Mouse (Mus musculus) kidney, adult 2 months (tissue): ENCODE data around the gene Obp2a.

ENCODE experiments used
- CTCF ChIP-seq: fragments of 200-500 bp; conservative IDR thresholded peaks from 2 replicates; pipeline ENCODE4 v1.5.1; 2011; ENCODE audit warnings: low read depth, mild to moderate bottlenecking, control low read depth, low read length, moderate library complexity, mixed read lengths; ENCODE audit not compliant: insufficient read depth, insufficient read length
- POLR2A ChIP-seq: fragments of 200-500 bp; IDR thresholded peaks from one replicate; pipeline ENCODE4 v1.6.1; 2011; ENCODE audit warnings: low read depth, low read length, control low read depth

DNA sequence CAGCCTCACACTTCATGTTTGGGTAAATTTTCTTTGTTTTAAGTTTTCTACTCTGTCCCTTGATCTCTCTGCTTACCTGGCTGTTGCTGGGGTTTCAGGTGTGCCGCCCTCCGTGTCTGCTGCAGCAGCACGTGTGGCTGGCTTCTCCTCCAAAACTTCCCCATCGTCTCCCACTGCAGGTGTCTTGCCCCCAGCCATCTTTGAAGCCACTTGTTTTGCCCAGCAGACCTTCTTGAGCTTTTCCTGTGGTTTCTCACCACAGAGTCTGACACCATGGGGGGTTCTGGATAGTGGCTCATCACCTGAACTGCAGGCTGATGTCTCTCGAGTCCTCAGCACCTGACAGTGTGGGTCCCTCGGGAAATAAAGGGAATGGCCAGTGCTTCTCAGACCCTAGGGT is 20.3 kb upstream of the Obp2a start:
- no peak for TF ChIP-seq POLR2A
- no peak for TF ChIP-seq CTCF
